Mouse (Mus musculus): Measurements from ENCODE around the gene Sema5a. TPM values are rescaled to one million over a fixed set of nuclear protein-coding genes. Genes with fewer than 3 reads are reported as not detected.

The Sema5a gene
- total RNA-seq, 2 experiments from 2014 or later: 28.4 to 38.2 TPM

DNA sequence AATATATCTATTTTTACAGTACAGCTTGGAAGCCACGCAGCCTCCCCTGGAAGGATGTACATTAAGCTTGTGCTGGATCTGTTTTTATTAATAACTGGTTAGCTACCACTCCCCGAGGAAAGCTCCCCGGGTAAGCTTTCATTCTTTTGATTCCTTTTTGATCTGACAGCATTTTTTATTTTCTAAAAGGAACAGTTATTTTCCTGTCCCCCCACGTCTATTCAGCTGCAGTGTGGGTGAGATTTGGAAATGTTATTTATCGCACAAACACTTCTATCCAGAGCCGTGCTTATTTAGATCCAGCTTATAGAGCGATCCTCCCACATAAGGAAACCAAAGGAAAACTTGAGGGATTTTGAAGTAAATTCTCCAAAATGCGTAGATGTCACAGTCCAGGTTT is 158.7 kb downstream of the Sema5a start:
- peak in 1 of 2 experiments; percentile 7 for DNase-seq (ENCODE audit: low spot score in 2 of 2)
- intact Hi-C loops (cut with DNase I): no loop called here

DNA sequence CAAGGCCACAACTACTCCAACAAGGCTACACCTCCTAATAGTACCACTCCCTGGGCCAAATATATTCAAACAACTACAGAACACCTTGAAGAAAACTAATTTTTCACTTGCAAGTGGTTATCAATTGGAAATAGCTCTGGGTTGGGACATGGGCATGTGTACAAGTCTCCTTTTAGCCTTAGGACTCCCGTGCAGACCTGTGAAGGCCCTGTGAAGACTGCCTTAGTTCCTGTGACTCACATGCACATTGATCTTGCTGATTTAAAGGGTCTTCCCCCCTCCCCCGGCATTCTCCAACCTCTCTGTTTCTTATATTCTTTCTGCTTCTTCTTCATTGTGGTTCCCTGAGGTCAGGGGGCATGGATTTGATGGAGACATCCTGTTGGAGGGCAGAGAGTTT is 161.8 kb downstream of the Sema5a start:
- no peak for DNase-seq (ENCODE audit: low spot score in 2 of 2)
- intact Hi-C loops (cut with DNase I): no loop called here

DNA sequence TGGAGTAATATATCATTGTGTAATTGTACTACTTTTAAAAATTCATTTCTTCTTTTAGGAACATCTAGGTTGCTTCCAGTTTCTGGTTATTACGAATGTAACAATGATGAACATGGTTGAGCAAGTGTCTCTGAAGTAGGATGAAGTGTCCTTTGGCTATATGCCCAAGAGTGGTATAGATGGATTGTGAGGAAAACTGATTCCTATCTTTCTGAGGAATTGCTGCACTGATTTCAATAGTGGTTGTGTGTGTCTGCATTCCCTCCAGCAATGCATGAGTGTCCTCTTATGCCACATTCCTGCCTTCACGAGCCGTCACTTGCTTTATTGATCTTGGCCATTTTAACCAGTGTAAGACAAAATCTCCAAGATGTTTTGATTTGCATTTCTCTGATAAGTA is 163.2 kb downstream of the Sema5a start:
- no peak for DNase-seq (ENCODE audit: low spot score in 2 of 2)
- intact Hi-C loops (cut with DNase I): no loop called here

DNA sequence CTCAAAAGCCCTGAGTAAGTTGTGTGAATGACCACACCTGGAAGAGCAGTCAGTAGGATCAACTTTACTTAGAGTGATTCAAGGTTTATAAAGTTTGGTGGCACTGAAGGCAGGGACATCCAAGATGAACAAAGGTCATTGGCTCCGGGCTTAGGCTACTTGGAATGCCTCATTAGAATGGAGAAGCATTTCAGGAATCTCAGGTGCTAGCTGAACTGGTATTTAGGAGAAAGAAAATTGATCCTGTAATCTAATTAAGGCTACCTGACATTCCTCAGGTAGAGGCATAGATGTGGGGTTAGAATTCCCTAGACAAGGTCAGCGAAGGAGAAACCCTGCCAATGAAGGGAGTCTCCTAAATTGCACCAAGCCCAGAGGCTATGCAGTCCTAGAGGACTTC is 171.7 kb downstream of the Sema5a start:
- no peak for DNase-seq (ENCODE audit: low spot score in 2 of 2)
- intact Hi-C loops (cut with DNase I): no loop called here

DNA sequence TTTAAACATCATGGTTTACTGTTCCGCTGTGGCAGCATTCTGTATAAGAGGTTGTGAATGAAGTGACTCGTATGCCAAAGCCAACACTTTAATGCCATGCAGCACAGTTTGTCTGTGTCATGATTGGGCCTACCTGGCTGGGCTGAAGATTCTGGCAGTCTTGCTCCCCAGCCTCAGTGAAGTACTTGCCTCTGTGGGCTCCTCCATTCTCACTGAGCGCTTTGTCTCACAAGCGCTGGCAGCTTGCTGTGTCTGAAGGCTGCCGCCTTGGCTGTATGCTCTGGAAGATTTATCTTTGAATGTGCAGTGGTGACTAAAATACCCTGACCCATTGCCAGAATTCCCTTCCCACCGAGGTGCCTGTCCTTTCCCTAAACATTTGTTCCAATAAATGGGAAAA is 178.0 kb downstream of the Sema5a start:
- intact Hi-C loops (cut with DNase I): no loop called here
- no peak for DNase-seq (ENCODE audit: low spot score in 2 of 2)

DNA sequence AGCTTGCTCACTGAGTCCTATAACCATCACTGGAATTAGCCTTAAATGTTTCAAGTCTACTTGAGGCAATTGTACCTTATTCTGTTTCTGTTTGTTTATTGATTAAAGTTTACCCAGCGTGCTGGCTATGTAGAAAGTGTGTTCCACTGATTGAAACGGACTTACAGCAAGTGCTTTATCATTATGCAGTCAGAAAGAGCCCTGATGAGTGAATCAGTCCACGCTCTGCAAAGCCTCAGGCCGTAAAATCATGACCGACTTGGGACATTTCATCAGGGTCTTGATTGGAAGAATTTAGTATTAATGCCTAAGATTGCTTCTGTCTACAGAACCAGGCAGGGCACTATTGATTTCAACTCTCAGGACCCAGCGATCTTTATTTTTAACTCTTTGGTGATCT is 178.5 kb downstream of the Sema5a start:
- no peak for DNase-seq (ENCODE audit: low spot score in 2 of 2)
- intact Hi-C loops (cut with DNase I): no loop called here

DNA sequence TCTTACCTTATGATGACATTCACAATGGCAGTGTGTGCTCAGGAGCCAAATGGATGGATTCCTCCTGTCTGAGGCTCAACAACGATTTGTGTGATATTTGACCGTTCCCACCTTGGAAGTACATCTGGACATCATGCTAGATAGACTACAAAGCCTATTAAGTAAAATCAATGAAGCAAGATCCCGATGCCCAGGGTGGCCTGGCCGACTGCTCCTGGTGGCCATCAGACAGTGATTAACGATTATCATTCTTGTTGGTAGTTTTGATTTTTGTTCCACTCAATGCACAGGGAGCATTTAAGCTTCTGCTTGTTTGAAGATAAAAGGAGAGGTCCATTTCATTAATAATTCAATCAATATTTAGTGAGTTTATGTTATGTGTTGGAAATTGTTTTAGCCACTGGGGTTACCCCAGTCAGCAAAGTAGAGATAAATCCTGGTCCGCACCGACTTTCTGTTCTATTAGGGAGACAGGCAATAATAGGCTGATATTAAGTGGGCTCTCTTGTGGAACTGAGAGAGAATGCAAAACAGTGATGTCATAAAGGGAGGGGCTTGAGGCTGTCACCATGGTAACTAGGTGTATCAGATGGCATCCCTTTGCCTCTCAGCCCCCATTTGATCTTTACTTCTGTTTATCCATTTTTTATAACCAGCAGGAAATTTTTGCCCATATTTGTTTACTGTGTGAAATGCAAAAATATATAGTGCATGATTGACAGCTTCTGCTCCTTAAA is 182.7 kb downstream of the Sema5a start:
- intact Hi-C loops (cut with DNase I): no loop called here
- DNase-seq (ENCODE audit: low spot score in 2 of 2): no peak

DNA sequence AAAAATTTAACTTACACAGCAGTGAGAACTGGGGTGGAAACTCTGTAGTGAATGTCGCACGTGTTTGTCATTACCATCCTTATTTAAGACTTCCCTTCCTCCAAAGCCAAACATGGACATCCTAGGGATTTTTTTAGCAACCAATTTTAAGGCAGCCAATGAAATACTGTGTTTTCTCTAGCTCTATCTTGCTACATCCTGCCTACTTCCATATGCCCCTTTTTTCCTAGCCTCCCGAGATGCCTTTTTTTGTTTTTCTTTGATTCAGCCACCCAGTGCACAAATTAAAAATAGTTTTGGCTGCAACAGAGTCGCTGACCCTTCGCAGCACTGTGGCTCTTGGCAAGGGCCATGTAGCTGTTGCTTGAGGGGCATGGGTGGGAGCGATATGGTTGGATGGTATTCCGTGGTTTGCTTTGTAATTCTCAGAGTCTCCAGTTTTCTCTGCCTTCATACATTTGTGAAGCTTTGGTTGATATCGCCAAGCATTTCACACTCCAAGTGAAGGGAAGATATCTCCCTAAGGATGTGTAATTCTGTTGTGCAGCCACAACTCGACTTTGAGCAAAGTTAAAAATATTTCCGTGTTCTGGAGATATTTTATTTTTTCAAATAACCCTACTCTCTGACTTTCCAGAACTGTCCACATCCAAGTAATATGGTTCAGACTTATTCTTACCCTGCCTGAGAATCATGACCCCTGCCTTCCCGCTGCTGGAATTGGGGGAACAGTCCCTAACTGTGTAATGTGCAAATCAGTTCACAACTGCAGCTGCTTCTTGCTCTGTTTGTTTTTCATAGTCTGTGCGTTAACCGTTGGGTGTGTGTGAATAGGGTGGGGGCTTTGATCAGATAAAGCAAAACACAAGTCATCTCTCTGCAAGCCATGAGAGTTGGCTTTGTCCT is 188.6 kb downstream of the Sema5a start:
- intact Hi-C loops (cut with DNase I): no loop called here
- DNase-seq (ENCODE audit: low spot score in 2 of 2): peak; percentile 19 to 61

DNA sequence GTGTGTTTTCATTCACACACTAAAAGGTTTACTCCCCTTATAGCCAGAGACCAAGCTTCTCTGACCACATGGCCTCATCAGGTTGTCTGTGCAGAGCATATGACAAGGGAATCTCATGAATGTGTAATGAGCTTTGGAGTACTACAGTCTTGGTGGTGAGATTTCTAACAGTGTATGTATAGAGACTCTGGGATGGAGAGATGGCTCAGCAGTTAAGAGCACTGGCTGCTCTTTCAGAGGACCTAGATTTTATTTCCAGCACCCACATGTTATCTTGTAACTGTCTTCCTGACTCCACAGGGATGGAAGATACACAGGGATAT is 189.2 kb downstream of the Sema5a start:
- peak in 1 of 2 experiments; percentile 8 for DNase-seq (ENCODE audit: low spot score in 2 of 2)
- intact Hi-C loops (cut with DNase I): no loop called here

DNA sequence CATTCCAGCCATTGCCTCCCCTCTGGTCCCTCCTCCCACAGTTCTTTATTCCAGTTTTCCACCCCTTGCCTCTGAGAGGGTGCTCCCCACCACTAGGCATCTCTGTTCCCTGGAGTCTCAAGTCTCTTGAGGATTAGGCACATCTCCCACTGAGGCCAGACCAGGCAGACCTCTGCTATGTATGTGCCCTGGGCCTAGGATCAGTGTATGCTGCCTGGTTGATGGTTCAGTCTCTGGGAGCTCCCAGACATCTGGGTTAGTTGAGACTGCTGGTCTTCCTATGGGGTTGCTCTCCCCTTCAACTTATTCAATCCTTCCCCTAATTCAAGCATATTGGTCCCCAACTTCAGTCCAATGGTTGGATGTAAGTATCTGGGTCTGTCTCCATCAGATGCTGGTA is 189.7 kb downstream of the Sema5a start:
- intact Hi-C loops (cut with DNase I): no loop called here

DNA sequence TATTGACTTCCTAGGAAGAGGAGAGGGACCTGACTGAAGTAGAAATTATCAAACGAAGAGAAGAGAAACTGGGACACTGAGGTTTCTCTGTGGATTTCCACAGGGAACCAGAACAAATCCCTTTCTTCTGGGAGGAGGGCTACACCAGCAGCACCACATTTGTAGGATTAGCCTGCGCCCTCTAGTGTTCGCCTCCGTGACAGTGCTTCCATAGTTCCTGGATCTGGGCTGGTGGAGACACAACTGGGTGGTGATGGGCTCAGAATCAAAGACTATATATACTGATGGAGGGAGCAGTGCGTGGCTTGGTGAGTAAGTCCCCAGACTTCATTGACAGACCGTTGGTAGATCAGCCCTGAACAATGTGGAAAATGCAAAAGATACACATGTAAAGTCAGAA is 193.0 kb downstream of the Sema5a start:
- intact Hi-C loops (cut with DNase I): loop anchor here (5.0 kb wide), 2 partner anchors 190 to 425 kb away; no protein-coding TSS in a partner anchor

More for the DNA sequence above, 189.7 kb downstream of the Sema5a start:
- DNase-seq (ENCODE audit: low spot score in 2 of 2): no peak

DNA sequence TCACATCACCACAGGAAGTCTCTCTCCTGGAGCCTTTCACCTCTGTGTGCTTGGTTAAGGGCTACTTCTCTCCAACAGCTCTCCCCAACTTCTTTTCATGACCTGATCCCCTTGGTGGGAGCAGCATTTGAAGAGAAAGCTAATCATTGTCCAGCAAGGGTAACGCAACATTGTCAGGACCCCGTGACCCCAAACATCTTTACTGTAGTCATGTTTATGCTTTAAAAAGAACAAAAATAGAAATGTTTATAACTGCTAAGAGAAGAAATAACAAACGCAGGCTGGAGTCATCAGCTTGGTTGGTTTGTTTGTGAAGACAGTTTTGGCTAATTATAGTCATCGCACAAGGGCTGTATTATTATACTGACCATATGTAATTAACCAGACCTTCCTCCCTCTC is 198.1 kb downstream of the Sema5a start:
- DNase-seq (ENCODE audit: low spot score in 2 of 2): no peak
- intact Hi-C loops (cut with DNase I): no loop called here

More for the DNA sequence above, 193.0 kb downstream of the Sema5a start:
- peak; percentile 74 to 82 for DNase-seq (ENCODE audit: low spot score in 2 of 2)

DNA sequence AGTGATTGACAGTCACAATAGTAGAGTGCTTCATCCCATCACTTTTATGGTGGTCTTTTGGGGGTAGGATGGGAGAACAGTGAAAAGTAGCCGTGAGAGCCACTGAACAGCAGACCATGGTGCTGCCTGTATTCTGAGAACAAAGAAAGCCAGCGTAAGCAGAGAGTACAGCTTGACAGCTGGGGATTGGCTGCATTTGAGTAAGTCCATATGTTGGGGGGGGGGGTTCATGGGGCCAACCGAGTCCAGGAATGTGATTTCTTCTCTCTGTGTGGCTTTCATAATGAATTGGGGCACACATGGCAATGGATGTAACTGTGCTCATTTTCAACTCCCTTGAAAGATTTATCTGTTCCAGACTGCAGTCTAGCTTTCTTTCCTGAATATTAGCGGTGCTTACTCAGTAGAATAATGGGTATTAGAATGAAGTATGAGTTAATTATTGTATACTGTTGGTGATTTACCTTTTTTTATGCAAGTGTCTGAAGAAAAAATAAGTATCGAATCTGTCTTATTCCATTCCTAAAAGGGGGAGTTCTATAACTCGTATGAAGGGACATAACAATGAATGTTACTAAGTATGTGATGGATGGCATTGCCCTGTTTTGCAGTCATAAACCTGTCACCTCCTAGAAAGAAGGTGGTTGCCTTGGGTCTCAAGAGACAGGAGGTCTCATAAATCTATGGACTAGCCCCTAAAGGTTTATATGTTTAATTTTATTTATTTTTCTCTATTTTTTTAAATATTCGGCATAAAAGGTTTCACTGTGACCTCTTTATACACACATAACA is 203.1 kb downstream of the Sema5a start:
- intact Hi-C loops (cut with DNase I): no loop called here
- no peak for DNase-seq (ENCODE audit: low spot score in 2 of 2)

DNA sequence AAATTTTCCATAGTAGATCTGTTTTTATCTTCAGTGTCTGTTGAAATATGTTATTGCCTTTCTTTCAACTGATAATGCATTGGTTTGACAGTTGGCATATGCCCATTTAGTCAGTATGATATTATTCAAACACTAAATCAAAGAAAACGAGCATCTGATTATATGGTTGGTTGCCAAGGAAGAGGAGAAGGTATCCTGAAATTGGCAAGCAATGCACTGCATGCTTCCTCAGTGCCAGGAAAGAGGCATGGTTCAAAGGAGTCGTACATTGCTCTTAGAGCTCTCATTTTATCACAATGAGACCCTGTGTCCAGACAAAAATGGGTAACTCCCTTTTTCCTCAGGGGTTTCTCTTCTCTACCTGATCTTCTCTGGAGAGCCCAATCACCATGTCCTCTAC is 214.4 kb downstream of the Sema5a start:
- no peak for DNase-seq (ENCODE audit: low spot score in 2 of 2)
- intact Hi-C loops (cut with DNase I): no loop called here

DNA sequence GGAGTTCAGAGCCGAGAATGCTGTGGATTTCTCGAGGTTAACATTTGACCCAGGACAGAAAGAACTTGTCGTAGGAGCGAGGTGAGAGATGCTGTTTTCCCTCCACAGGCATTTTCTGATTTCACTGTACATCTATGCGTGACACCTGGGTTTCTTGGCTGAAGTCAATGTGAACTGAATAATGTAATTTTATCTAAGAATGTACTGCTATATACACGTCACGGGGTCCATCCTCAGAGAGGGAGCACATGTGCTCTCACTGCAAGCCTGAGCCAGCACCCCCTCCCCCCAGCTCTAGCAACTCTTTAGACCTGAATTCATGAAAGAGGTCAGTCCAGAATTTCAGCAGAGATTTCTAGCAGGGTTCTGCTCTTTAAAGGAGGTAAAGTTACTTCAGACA is 215.6 kb downstream of the Sema5a start:
- intact Hi-C loops (cut with DNase I): no loop called here
- no peak for DNase-seq (ENCODE audit: low spot score in 2 of 2)

DNA sequence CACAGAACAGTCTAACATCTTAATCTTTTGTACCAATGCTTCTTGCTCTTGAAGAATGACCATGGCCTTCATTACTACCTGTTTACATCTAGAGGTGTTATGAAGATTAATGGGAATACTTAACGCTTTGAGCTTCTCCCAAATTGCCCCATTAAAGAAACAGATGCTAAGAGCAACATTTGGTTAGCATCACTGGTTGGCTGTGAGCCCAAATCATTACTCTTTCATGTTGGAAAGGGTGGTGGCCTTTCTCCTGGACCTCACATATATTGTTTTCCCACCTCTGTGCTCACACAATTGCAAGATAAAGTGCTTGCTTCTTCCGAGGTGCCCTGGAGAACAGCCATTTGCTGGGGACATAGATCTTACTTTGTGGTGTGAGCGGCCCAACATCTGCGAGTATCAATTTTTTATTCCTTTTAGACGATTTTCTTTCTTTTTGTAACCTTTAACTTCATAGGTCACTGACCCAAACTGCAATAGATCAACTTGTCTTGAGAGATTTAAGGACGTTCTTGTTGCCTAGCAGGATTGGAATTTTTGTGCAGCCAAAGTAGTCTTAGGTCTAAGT is 227.0 kb downstream of the Sema5a start:
- intact Hi-C loops (cut with DNase I): no loop called here
- no peak for DNase-seq (ENCODE audit: low spot score in 2 of 2)

DNA sequence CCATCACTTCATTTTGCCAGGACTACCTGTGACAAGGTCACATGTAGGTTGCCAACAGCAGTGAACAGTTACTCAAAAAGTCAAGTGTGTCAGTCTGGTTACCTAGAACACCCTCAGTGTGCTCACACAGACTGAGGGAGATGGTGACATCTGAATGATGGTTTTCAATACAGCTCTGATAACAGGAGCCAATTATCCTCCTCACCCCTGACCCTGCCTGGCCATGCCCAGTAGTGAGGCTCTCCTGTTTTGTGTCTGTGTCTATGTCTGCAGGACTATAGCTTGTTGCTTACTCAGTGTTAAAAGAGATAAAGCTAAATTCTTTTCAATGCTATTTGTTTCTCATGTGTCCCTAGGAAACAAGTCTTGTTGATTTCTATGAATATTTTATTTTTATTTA is 236.1 kb downstream of the Sema5a start:
- intact Hi-C loops (cut with DNase I): no loop called here

DNA sequence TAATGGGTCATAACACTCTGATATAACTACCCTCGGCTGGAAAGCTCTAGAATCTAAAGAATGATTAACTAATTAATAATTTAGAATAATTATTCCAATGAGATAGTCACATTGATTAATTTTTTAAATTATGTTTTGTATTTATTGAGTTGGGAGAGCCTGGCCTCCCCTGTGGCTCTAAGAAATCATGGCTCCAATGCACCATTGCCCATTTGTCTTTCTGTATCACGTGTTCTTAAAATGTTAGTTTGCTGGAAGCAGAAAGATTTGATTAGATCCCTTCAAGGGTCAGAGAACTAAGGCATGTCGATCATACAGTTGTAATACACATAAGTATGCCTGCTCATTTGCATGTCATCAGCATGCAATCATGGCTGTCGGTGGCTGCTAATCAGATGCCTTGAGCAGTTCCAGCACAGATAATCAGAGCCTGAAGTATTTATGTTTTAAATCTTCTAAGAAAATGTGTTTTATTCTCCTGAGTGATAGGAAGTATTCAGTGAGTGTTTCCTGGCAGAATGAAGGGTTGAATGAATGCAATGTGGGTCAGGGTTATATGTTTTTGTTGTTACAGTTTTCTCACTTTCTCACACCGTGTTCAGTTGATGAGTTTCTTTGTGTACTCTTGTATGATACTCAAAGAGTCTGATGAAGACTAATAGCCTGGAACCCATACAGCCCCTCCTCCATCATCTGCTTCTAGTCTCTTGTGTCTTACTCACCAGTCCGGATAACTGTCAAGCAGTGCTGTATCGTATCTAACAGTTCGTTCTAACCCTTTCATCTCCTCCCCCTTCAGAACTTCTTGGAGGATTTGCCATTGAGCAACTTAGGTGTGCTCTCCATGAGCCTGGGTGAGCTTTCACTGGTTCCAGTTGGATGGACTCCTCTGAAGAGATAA is 240.7 kb downstream of the Sema5a start:
- DNase-seq (ENCODE audit: low spot score in 2 of 2): no peak
- intact Hi-C loops (cut with DNase I): no loop called here

More for the DNA sequence above, 236.1 kb downstream of the Sema5a start:
- DNase-seq (ENCODE audit: low spot score in 2 of 2): no peak

DNA sequence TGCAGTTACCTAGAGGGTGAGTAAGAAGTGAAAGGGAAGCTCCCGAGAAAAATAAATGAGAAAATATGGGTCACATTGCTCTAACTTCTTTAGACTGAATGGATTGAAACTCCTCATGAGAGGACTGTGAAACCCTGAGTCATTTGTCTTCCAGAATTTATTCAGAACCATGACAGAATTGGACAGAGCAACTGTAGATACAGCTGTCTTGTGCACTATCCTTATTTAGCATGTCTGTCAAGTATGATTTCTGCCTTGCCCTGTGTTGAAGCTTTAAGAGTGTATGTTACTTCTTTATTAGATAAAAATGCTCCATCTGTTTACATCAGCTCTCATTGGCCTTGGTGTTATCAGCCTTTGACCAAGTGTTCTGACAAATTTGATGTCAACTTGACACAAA is 243.4 kb downstream of the Sema5a start:
- intact Hi-C loops (cut with DNase I): no loop called here

More for the DNA sequence above, 243.4 kb downstream of the Sema5a start:
- no peak for DNase-seq (ENCODE audit: low spot score in 2 of 2)
